Mouse (Mus musculus) monocyte, adult 5-6 weeks (primary cell): ENCODE measurements around the gene Sox13. TPM values are rescaled to one million over a fixed set of nuclear protein-coding genes. Genes with fewer than 3 reads are reported as not detected.
A peak's percentile ranks its signal among the peaks of the same experiment; 100 is the strongest.

Experiments used
- ATAC-seq: fragments of 153-309, 156-312 bp; replicated peaks from 2 replicates; pipeline ENCODE4 v1.8.0; 2017; ENCODE audit warnings: mild to moderate bottlenecking; ENCODE audit not compliant: low TSS enrichment, insufficient number of reproducible peaks, severe bottlenecking, poor library complexity, low FRiP score
- total RNA-seq: library from RNA; stranded (forward); fragments of 200-1000, 200-491, 200-594 nt; gene quantifications from 3 replicates; pipeline ENCODE4 v1.2.3, GENCODE M21; 2017

Gene Sox13
- total RNA-seq, 1 experiment from 2014 or later, result not detected

GRCm38 (mm10) chr1:133409786-133410185 is 14.4 kb downstream of the Sox13 start:
- no peak for ATAC-seq

- no peak for ATAC-seq
Measured at GRCm38 (mm10) chr1:133408880-133409516, 15.2 kb downstream of the Sox13 start.

- ATAC-seq, result no peak
Measured at GRCm38 (mm10) chr1:133408321-133408720, 15.9 kb downstream of the Sox13 start.

- ATAC-seq, result no peak
Measured at GRCm38 (mm10) chr1:133407436-133407835, 16.7 kb downstream of the Sox13 start.

- ATAC-seq, result no peak
Measured at GRCm38 (mm10) chr1:133406614-133407013, 17.6 kb downstream of the Sox13 start.

GRCm38 (mm10) chr1:133404005-133404404 is 20.2 kb downstream of the Sox13 start:
- ATAC-seq, result no peak

- ATAC-seq, result no peak
Measured at GRCm38 (mm10) chr1:133400014-133400725, 24.0 kb downstream of the Sox13 start.

- ATAC-seq, result no peak
Measured at GRCm38 (mm10) chr1:133397483-133398237, 26.5 kb downstream of the Sox13 start.

GRCm38 (mm10) chr1:133397094-133397482 is 27.1 kb downstream of the Sox13 start:
- ATAC-seq, result no peak

GRCm38 (mm10) chr1:133396693-133397092 is 27.5 kb downstream of the Sox13 start:
- ATAC-seq, result no peak

- no peak for ATAC-seq
Measured at GRCm38 (mm10) chr1:133394702-133395101, 29.5 kb downstream of the Sox13 start.

- ATAC-seq, result no peak
Measured at GRCm38 (mm10) chr1:133387539-133388268, 36.5 kb downstream of the Sox13 start.

GRCm38 (mm10) chr1:133386209-133386608 is 38.0 kb downstream of the Sox13 start:
- no peak for ATAC-seq

- ATAC-seq, result peak; percentile 42; the same call in 1 of the 2 replicates
Measured at GRCm38 (mm10) chr1:133385506-133385905, 38.7 kb downstream of the Sox13 start.

- ATAC-seq, result no peak
Measured at GRCm38 (mm10) chr1:133383157-133383783, 40.9 kb downstream of the Sox13 start.

GRCm38 (mm10) chr1:133382552-133383155 is 41.5 kb downstream of the Sox13 start:
- no peak for ATAC-seq

GRCm38 (mm10) chr1:133382008-133382407 is 42.2 kb downstream of the Sox13 start:
- ATAC-seq, result peak; percentile 47; the same call in 1 of the 2 replicates

- ATAC-seq, result no peak
Measured at GRCm38 (mm10) chr1:133380347-133381065, 43.7 kb downstream of the Sox13 start.
